Mouse (Mus musculus): ENCODE data around the gene Kat2b. TPM values are rescaled to one million over a fixed set of nuclear protein-coding genes. Genes with fewer than 3 reads are reported as not detected.
"Not testable (repeated sequence)": the region's sequence is repeated elsewhere in the genome, so short reads cannot be mapped to it uniquely, and the experiment has no call there.

Gene Kat2b
- polyA plus RNA-seq (2014; fragmentation: Nextera tagmentation; extraction: Ambion mirVana) = 7.8 and 8.4 TPM in 2 replicates

- peak within 1 kb of the TSS; percentile 79 for H3K4me3 ChIP-seq (ENCODE audit: low read depth, low read length)
- H3K4me1 ChIP-seq (ENCODE audit: control insufficient read depth, insufficient read depth, low read length) = peaks cover 17% of the 10 kb centered on the region
- peak within 1 kb of the TSS; percentile 97 for H3K4me2 ChIP-seq (replicated peaks; ENCODE audit: low read depth, low read length)
- H3K9ac ChIP-seq (replicated peaks; ENCODE audit: low read depth, low read length) = peak within 1 kb of the TSS; percentile 78
- no peaks in the 10 kb centered on the region for H3K36me3 ChIP-seq (ENCODE audit: control insufficient read depth, insufficient read depth, low read length)
- no peaks in the 10 kb centered on the region for H3K9me3 ChIP-seq (ENCODE audit: control insufficient read depth, low read depth, low read length)
- no peaks in the 10 kb centered on the region for H3K27me3 ChIP-seq (ENCODE audit: control insufficient read depth, insufficient read depth, low read length)
- no peak for ATAC-seq (ENCODE audit: insufficient number of reproducible peaks, insufficient read depth, low FRiP score, low read depth)
- whole genome bisulfite sequencing = 3% methylated on average over 20 of the region's 20 CpGs
- H3K27ac ChIP-seq (ENCODE audit: low read length) = peak within 1 kb of the TSS; percentile 87
Measured at GRCm38 (mm10) chr17:53566161-53566918, at the start of gene Kat2b. Gene Kat2b, plus strand, starts transcription at chr17:53566861.

GRCm38 (mm10) chr17:53519364-53519763, 47.3 kb upstream of the Kat2b start:
- Histone ChIP-seq H3K9me3 (ENCODE audit: control insufficient read depth, low read depth, low read length) (no peaks in the 10 kb centered on the region), H3K4me2 (replicated peaks; ENCODE audit: low read depth, low read length) (no peak overlapping the region), H3K9ac (replicated peaks; ENCODE audit: low read depth, low read length) (no peak overlapping the region), H3K4me1 (ENCODE audit: control insufficient read depth, insufficient read depth, low read length) (no peaks in the 10 kb centered on the region), H3K36me3 (ENCODE audit: control insufficient read depth, insufficient read depth, low read length) (no peaks in the 10 kb centered on the region), H3K27ac (ENCODE audit: low read length) (no peak overlapping the region), H3K27me3 (ENCODE audit: control insufficient read depth, insufficient read depth, low read length) (no peaks in the 10 kb centered on the region), H3K4me3 (ENCODE audit: low read depth, low read length) (no peak overlapping the region)
- no peak for ATAC-seq (ENCODE audit: insufficient number of reproducible peaks, insufficient read depth, low FRiP score, low read depth)

GRCm38 (mm10) chr17:53520509-53520908, 46.2 kb upstream of the Kat2b start:
- H3K27me3 ChIP-seq (ENCODE audit: control insufficient read depth, insufficient read depth, low read length) = no peaks in the 10 kb centered on the region
- H3K27ac ChIP-seq (ENCODE audit: low read length) = no peak overlapping the region
- no peak overlapping the region for H3K9ac ChIP-seq (replicated peaks; ENCODE audit: low read depth, low read length)
- no peak for ATAC-seq (ENCODE audit: insufficient number of reproducible peaks, insufficient read depth, low FRiP score, low read depth)
- H3K4me1 ChIP-seq (ENCODE audit: control insufficient read depth, insufficient read depth, low read length) = no peaks in the 10 kb centered on the region
- H3K9me3 ChIP-seq (ENCODE audit: control insufficient read depth, low read depth, low read length) = no peaks in the 10 kb centered on the region
- H3K4me3 ChIP-seq (ENCODE audit: low read depth, low read length) = no peak overlapping the region
- H3K4me2 ChIP-seq (replicated peaks; ENCODE audit: low read depth, low read length) = no peak overlapping the region
- H3K36me3 ChIP-seq (ENCODE audit: control insufficient read depth, insufficient read depth, low read length) = no peaks in the 10 kb centered on the region

- 85% methylated on average over 2 of the region's 2 CpGs for WGBS
- Histone ChIP-seq H3K9ac (replicated peaks; ENCODE audit: low read depth, low read length) (no peak overlapping the region), H3K27ac (ENCODE audit: low read length) (no peak overlapping the region), H3K4me1 (ENCODE audit: control insufficient read depth, insufficient read depth, low read length) (no peaks in the 10 kb centered on the region), H3K4me2 (replicated peaks; ENCODE audit: low read depth, low read length) (no peak overlapping the region), H3K27me3 (ENCODE audit: control insufficient read depth, insufficient read depth, low read length) (no peaks in the 10 kb centered on the region), H3K4me3 (ENCODE audit: low read depth, low read length) (no peak overlapping the region), H3K9me3 (ENCODE audit: control insufficient read depth, low read depth, low read length) (no peaks in the 10 kb centered on the region), H3K36me3 (ENCODE audit: control insufficient read depth, insufficient read depth, low read length) (no peaks in the 10 kb centered on the region)
- ATAC-seq (ENCODE audit: insufficient number of reproducible peaks, insufficient read depth, low FRiP score, low read depth) = no peak
Measured at GRCm38 (mm10) chr17:53528034-53528433, 38.6 kb upstream of the Kat2b start.

- no peaks in the 10 kb centered on the region for H3K27me3 ChIP-seq (ENCODE audit: control insufficient read depth, insufficient read depth, low read length)
- no peak for ATAC-seq (ENCODE audit: insufficient number of reproducible peaks, insufficient read depth, low FRiP score, low read depth)
- no peak overlapping the region for H3K9ac ChIP-seq (replicated peaks; ENCODE audit: low read depth, low read length)
- no peak overlapping the region for H3K27ac ChIP-seq (ENCODE audit: low read length)
- no peaks in the 10 kb centered on the region for H3K36me3 ChIP-seq (ENCODE audit: control insufficient read depth, insufficient read depth, low read length)
- H3K4me3 ChIP-seq (ENCODE audit: low read depth, low read length) = no peak overlapping the region
- WGBS = 55% methylated on average over 2 of the region's 2 CpGs
- H3K4me1 ChIP-seq (ENCODE audit: control insufficient read depth, insufficient read depth, low read length) = no peaks in the 10 kb centered on the region
- no peaks in the 10 kb centered on the region for H3K9me3 ChIP-seq (ENCODE audit: control insufficient read depth, low read depth, low read length)
- no peak overlapping the region for H3K4me2 ChIP-seq (replicated peaks; ENCODE audit: low read depth, low read length)
Measured at GRCm38 (mm10) chr17:53531160-53531559, 35.5 kb upstream of the Kat2b start.

- no peaks in the 10 kb centered on the region for H3K36me3 ChIP-seq (ENCODE audit: control insufficient read depth, insufficient read depth, low read length)
- no peak overlapping the region for H3K4me3 ChIP-seq (ENCODE audit: low read depth, low read length)
- no peak overlapping the region for H3K9ac ChIP-seq (replicated peaks; ENCODE audit: low read depth, low read length)
- no peaks in the 10 kb centered on the region for H3K9me3 ChIP-seq (ENCODE audit: control insufficient read depth, low read depth, low read length)
- ATAC-seq (ENCODE audit: insufficient number of reproducible peaks, insufficient read depth, low FRiP score, low read depth) = no peak
- H3K27ac ChIP-seq (ENCODE audit: low read length) = no peak overlapping the region
- WGBS = 38% methylated on average over 2 of the region's 2 CpGs
- no peak overlapping the region for H3K4me2 ChIP-seq (replicated peaks; ENCODE audit: low read depth, low read length)
- H3K4me1 ChIP-seq (ENCODE audit: control insufficient read depth, insufficient read depth, low read length) = no peaks in the 10 kb centered on the region
- H3K27me3 ChIP-seq (ENCODE audit: control insufficient read depth, insufficient read depth, low read length) = no peaks in the 10 kb centered on the region
Measured at GRCm38 (mm10) chr17:53532425-53532824, 34.2 kb upstream of the Kat2b start.

- not testable (repeated sequence) for H3K4me1 ChIP-seq (ENCODE audit: control insufficient read depth, insufficient read depth, low read length); H3K4me3 ChIP-seq (ENCODE audit: low read depth, low read length); H3K36me3 ChIP-seq (ENCODE audit: control insufficient read depth, insufficient read depth, low read length); H3K27me3 ChIP-seq (ENCODE audit: control insufficient read depth, insufficient read depth, low read length); H3K4me2 ChIP-seq (replicated peaks; ENCODE audit: low read depth, low read length); H3K27ac ChIP-seq (ENCODE audit: low read length); H3K9me3 ChIP-seq (ENCODE audit: control insufficient read depth, low read depth, low read length); H3K9ac ChIP-seq (replicated peaks; ENCODE audit: low read depth, low read length); ATAC-seq (ENCODE audit: insufficient number of reproducible peaks, insufficient read depth, low FRiP score, low read depth)
- WGBS = 76% methylated on average over 2 of the region's 2 CpGs
Measured at GRCm38 (mm10) chr17:53539351-53539750, 27.3 kb upstream of the Kat2b start, which contains the start of gene Pp2d1. Gene Pp2d1, minus strand, starts transcription at chr17:53539451.

- Histone ChIP-seq H3K4me2 (replicated peaks; ENCODE audit: low read depth, low read length) (no peak overlapping the region), H3K4me1 (ENCODE audit: control insufficient read depth, insufficient read depth, low read length) (no peaks in the 10 kb centered on the region), H3K9ac (replicated peaks; ENCODE audit: low read depth, low read length) (no peak overlapping the region), H3K27ac (ENCODE audit: low read length) (no peak overlapping the region), H3K9me3 (ENCODE audit: control insufficient read depth, low read depth, low read length) (no peaks in the 10 kb centered on the region), H3K4me3 (ENCODE audit: low read depth, low read length) (no peak overlapping the region), H3K27me3 (ENCODE audit: control insufficient read depth, insufficient read depth, low read length) (no peaks in the 10 kb centered on the region), H3K36me3 (ENCODE audit: control insufficient read depth, insufficient read depth, low read length) (no peaks in the 10 kb centered on the region)
- no peak for ATAC-seq (ENCODE audit: insufficient number of reproducible peaks, insufficient read depth, low FRiP score, low read depth)
- 86% methylated on average over 4 of the region's 4 CpGs for WGBS
Measured at GRCm38 (mm10) chr17:53542536-53542935, 24.1 kb upstream of the Kat2b start.
